Mouse (Mus musculus) ovary, postnatal 36 days (tissue): Measurements from ENCODE around the gene Brinp3.

Experiments
- DNase-seq: peaks from one replicate; pipeline ENCODE4 v3.0.0; 2022; ENCODE audit warnings: low spot score, mixed read lengths

The Brinp3 gene

GRCm38 (mm10) chr1:146494681-146495331, at the start of gene Brinp3:
Gene Brinp3, plus strand, starts transcription at chr1:146494760.
- peak; percentile 1 for DNase-seq

- no peak for DNase-seq
These were observed 339 bp upstream of the Brinp3 start for GRCm38 (mm10) chr1:146494221-146494620.

- no peak for DNase-seq
These were observed 826 bp downstream of the Brinp3 start for GRCm38 (mm10) chr1:146495386-146495785.

GRCm38 (mm10) chr1:146497381-146498081, 3.0 kb downstream of the Brinp3 start:
- DNase-seq = peak; percentile 14

- DNase-seq = peak; percentile 3
These were observed 3.7 kb downstream of the Brinp3 start for GRCm38 (mm10) chr1:146498085-146498779.

GRCm38 (mm10) chr1:146498780-146499114, 4.2 kb downstream of the Brinp3 start:
- no peak for DNase-seq

- no peak for DNase-seq
These were observed 20.8 kb downstream of the Brinp3 start for GRCm38 (mm10) chr1:146515377-146515776.

- DNase-seq = no peak
These were observed 29.4 kb downstream of the Brinp3 start for GRCm38 (mm10) chr1:146523727-146524573.

GRCm38 (mm10) chr1:146528572-146528971, 34.0 kb downstream of the Brinp3 start:
- no peak for DNase-seq

- DNase-seq = no peak
These were observed 52.4 kb downstream of the Brinp3 start for GRCm38 (mm10) chr1:146546847-146547428.

- no peak for DNase-seq
These were observed 62.4 kb downstream of the Brinp3 start for GRCm38 (mm10) chr1:146556982-146557381.

- no peak for DNase-seq
These were observed 67.6 kb downstream of the Brinp3 start for GRCm38 (mm10) chr1:146562144-146562543.

GRCm38 (mm10) chr1:146584181-146584580, 89.6 kb downstream of the Brinp3 start:
- DNase-seq = no peak

GRCm38 (mm10) chr1:146632895-146633294, 138.3 kb downstream of the Brinp3 start:
- no peak for DNase-seq

- no peak for DNase-seq
These were observed 162.7 kb downstream of the Brinp3 start for GRCm38 (mm10) chr1:146657214-146657613.

- DNase-seq = no peak
These were observed 206.2 kb downstream of the Brinp3 start for GRCm38 (mm10) chr1:146700724-146701123.

- DNase-seq = no peak
These were observed 225.0 kb downstream of the Brinp3 start for GRCm38 (mm10) chr1:146719556-146719955.

GRCm38 (mm10) chr1:146724784-146725513, 230.4 kb downstream of the Brinp3 start:
- peak; percentile 2 for DNase-seq

GRCm38 (mm10) chr1:146751066-146751465, 256.5 kb downstream of the Brinp3 start:
- no peak for DNase-seq

GRCm38 (mm10) chr1:146783259-146783658, 288.7 kb downstream of the Brinp3 start:
- DNase-seq = no peak

- DNase-seq = no peak
These were observed 292.7 kb downstream of the Brinp3 start for GRCm38 (mm10) chr1:146787236-146787635.
